Mouse (Mus musculus): Measurements from ENCODE around the gene Prss56. TPM values are rescaled to one million over a fixed set of nuclear protein-coding genes. Genes with fewer than 3 reads are reported as not detected.
A peak's percentile ranks its signal among the peaks of the same experiment; 100 is the strongest.

The Prss56 gene
- not detected in 2 replicates for polyA plus RNA-seq (2015; fragmentation: Nextera tagmentation; extraction: Ambion mirVana)

DNA sequence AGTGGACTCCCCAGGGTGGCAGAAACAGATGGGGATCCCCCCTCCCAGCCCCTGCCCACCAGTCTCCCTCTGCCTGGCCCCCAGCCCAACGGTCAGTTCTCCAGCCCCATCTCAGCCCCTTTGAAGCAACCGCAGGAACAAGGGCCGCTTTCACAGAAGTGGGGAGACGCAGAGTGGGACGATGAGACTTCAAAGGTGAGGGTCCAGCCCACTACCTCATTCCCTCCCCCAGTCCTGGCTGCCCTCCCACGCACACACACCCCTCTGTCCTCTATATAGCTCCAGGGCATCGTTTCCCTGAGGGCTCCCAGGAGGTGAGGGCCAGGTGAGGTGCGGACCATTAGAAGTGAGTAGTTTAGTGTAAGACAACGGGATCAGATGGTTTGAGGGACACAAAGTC is at the start of gene Prss56:
TSS of gene Prss56 (plus strand) at position 301 of the 400 bp plus-strand sequence.
- WGBS, result 49% methylated on average over 9 of the region's 9 CpGs
- Histone ChIP-seq H3K4me2 (replicated peaks) (no peak within 1 kb of the TSS), H3K4me3 (replicated peaks) (no peak within 1 kb of the TSS), H3K9me3 (no peaks in the 10 kb centered on the region), H3K27me3 (replicated peaks) (peaks cover 58% of the 10 kb centered on the region), H3K27ac (no peak within 1 kb of the TSS), H3K9ac (no peak within 1 kb of the TSS), H3K36me3 (no peaks in the 10 kb centered on the region), H3K4me1 (replicated peaks) (peaks cover 12% of the 10 kb centered on the region)
- ATAC-seq, result no peak

DNA sequence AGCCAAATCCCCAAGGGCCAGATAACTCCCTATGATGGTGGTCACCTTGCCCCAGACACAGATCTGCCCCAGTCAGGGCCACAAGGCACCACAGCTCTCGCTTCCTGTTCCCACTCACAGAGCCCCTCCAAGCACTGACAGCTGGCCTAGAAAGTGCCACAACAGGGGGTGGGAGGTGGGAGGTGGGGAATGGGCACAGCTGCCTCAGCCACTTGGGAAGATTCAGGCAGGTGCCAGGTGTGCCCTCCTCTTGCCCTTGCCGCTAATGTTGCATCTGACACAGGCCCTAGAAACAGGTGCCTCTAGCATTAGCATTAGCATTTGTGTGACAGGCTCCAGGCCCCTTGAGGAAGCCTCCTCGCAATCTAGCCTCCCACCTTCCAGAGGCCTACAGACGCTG is 41.6 kb upstream of the Prss56 start:
- H3K9me3 ChIP-seq, result no peaks in the 10 kb centered on the region
- H3K27me3 ChIP-seq (replicated peaks), result no peaks in the 10 kb centered on the region
- no peaks in the 10 kb centered on the region for H3K36me3 ChIP-seq
- no peak overlapping the region for H3K27ac ChIP-seq
- H3K4me3 ChIP-seq (replicated peaks), result no peak overlapping the region
- ATAC-seq, result no peak
- H3K9ac ChIP-seq, result no peak overlapping the region
- WGBS, result 72% methylated on average over 4 of the region's 4 CpGs
- 0 out of 2 replicates have a peak, but pooled peaks cover 5% of the 10 kb centered on the region for H3K4me1 ChIP-seq (replicated peaks)
- H3K4me2 ChIP-seq (replicated peaks), result no peak overlapping the region

DNA sequence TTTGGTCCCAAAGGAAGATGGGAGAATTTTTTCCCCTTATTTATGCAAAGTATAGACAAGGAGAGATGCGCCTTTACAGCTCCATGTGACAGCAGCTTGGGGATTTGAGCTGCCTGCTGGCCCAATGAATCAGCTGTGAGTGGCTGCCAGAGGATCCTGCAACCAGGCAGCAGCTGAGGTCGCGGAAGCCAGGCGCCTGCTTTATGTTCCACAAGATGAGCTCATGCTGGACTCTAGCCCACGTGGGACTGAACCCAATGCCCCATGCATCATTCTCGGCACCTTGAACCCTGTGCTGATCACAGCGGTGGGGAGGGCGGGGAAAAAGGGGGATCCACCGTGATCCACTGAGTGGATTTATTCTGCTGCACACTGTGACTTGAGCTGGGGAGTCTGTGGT is 40.7 kb upstream of the Prss56 start:
- Histone ChIP-seq H3K9me3 (no peaks in the 10 kb centered on the region), H3K4me3 (replicated peaks) (no peak overlapping the region), H3K27ac (no peak overlapping the region), H3K4me1 (replicated peaks) (0 out of 2 replicates have a peak, but pooled peaks cover 5% of the 10 kb centered on the region), H3K9ac (no peak overlapping the region), H3K27me3 (replicated peaks) (no peaks in the 10 kb centered on the region), H3K36me3 (no peaks in the 10 kb centered on the region), H3K4me2 (replicated peaks) (no peak overlapping the region)
- 35% methylated on average over 9 of the region's 9 CpGs for WGBS
- ATAC-seq, result 0 out of 2 replicates have a peak, but pooled peaks have one; percentile 41

DNA sequence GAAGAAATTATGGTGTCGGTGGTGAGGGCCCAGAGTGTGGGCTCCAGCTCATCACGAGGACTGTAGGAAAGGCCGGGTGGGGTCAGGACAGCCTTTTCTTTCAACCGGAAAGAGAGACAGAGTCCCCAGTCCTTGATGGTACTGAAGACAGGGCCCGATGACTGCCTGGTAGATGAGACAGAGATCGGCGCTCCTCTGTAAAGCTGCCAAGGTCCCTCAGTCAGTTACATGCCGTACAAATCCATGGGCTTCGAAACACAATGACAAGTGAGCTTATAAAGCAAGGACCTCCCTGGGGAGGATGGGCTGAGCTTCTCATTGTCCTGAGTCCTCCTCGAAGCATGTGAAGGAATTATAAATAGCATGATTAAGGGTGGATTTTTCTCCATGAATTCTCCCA is 40.0 kb upstream of the Prss56 start:
- Histone ChIP-seq H3K9ac (no peak overlapping the region), H3K4me3 (replicated peaks) (no peak overlapping the region), H3K4me2 (replicated peaks) (no peak overlapping the region), H3K4me1 (replicated peaks) (0 out of 2 replicates have a peak, but pooled peaks cover 5% of the 10 kb centered on the region), H3K36me3 (no peaks in the 10 kb centered on the region), H3K27me3 (replicated peaks) (peaks cover 2% of the 10 kb centered on the region; the same call in 1 of the 2 replicates), H3K9me3 (no peaks in the 10 kb centered on the region), H3K27ac (no peak overlapping the region)
- ATAC-seq, result no peak
- WGBS, result 68% methylated on average over 10 of the region's 10 CpGs

- Histone ChIP-seq H3K4me1 (replicated peaks) (peaks cover 9% of the 10 kb centered on the region), H3K36me3 (no peaks in the 10 kb centered on the region), H3K4me2 (replicated peaks) (no peak overlapping the region; the same call in 1 of the 2 replicates), H3K27me3 (replicated peaks) (peaks cover 57% of the 10 kb centered on the region), H3K9me3 (no peaks in the 10 kb centered on the region), H3K27ac (no peak overlapping the region), H3K4me3 (replicated peaks) (no peak overlapping the region), H3K9ac (no peak overlapping the region)
- no peak for ATAC-seq
- 30% methylated on average over 13 of the region's 13 CpGs for WGBS
Measured at GRCm38 (mm10) chr1:87149422-87149821, 33.7 kb upstream of the Prss56 start.

DNA sequence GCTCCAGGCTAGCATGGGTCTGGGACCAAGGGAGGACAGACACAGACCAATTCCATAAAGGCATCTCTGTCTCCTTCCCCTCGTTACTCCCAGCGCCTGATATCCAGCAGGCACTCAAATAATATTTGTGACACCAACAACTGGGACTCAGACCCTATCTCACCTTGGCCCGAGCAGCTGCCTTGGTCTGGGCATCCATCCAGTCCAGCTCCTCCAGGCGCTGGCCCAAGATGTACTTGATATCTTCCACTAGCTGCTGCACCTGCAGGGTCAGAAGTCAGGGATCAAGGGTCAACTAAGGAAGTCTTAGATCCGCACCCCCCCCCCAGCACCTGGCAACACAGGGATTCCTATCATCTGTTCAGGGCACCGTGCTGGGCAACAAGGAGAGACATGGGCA is 31.8 kb upstream of the Prss56 start:
- Histone ChIP-seq H3K4me3 (replicated peaks) (no peak overlapping the region), H3K36me3 (no peaks in the 10 kb centered on the region), H3K9ac (no peak overlapping the region), H3K27me3 (replicated peaks) (peaks cover 75% of the 10 kb centered on the region), H3K4me2 (replicated peaks) (no peak overlapping the region), H3K4me1 (replicated peaks) (peaks cover 24% of the 10 kb centered on the region), H3K9me3 (no peaks in the 10 kb centered on the region), H3K27ac (no peak overlapping the region)
- 77% methylated on average over 6 of the region's 6 CpGs for WGBS
- no peak for ATAC-seq

- ATAC-seq, result no peak; the same call in 1 of the 2 replicates
Measured at GRCm38 (mm10) chr1:87153776-87154500, 29.2 kb upstream of the Prss56 start.

DNA sequence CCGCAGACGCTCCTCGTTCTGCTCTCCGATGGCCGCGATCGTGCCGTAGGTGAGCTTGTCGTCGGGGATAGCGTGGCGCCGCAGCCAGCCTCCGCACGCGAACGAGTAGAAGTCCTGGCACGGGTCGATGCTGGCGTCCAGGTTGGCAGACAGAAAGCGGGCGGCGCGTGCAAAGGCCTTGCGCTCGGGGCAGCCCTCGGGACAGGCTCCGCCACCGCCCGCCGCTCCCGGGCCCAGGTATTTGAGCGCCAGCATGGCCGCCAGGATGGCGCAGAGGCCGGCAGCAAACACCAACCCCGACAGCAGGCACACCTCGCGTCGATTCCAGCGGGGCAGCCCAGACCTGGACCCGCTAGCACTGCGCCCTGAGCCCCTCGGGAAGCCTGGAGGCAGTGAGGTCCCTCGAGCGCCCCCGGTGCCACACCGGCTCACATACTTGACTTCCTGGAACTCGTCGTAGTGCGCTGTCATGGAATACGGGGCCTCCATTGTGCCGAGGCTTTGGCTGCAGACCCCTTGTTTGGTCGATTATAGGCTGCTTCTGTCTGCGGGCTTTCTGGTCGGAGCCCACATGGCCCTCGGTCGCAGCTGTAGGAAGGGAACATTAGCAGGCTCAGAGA is 28.5 kb upstream of the Prss56 start:
- no peaks in the 10 kb centered on the region for H3K9me3 ChIP-seq
- H3K4me1 ChIP-seq (replicated peaks), result peaks cover 25% of the 10 kb centered on the region
- no peak overlapping the region for H3K9ac ChIP-seq
- H3K4me3 ChIP-seq (replicated peaks), result peak overlapping the region; percentile 39
- no peak overlapping the region for H3K27ac ChIP-seq
- WGBS, result 1% methylated on average over 58 of the region's 58 CpGs
- H3K27me3 ChIP-seq (replicated peaks), result peaks cover 90% of the 10 kb centered on the region
- H3K36me3 ChIP-seq, result no peaks in the 10 kb centered on the region
- no peak for ATAC-seq
- H3K4me2 ChIP-seq (replicated peaks), result peak overlapping the region; percentile 67

More at GRCm38 (mm10) chr1:87153776-87154500, 29.2 kb upstream of the Prss56 start:
- H3K4me2 ChIP-seq (replicated peaks), result peak overlapping the region; percentile 67
- peaks cover 93% of the 10 kb centered on the region for H3K27me3 ChIP-seq (replicated peaks)
- WGBS, result under 1% methylated on average over 72 of the region's 72 CpGs
- H3K4me3 ChIP-seq (replicated peaks), result peak overlapping the region; percentile 39
- no peaks in the 10 kb centered on the region for H3K9me3 ChIP-seq
- no peak overlapping the region for H3K27ac ChIP-seq
- H3K36me3 ChIP-seq, result no peaks in the 10 kb centered on the region
- peaks cover 25% of the 10 kb centered on the region for H3K4me1 ChIP-seq (replicated peaks)
- no peak overlapping the region for H3K9ac ChIP-seq

- Histone ChIP-seq H3K9ac (no peak overlapping the region), H3K4me1 (replicated peaks) (peaks cover 25% of the 10 kb centered on the region), H3K27me3 (replicated peaks) (peaks cover 90% of the 10 kb centered on the region), H3K36me3 (no peaks in the 10 kb centered on the region), H3K4me3 (replicated peaks) (peak overlapping the region; percentile 30), H3K4me2 (replicated peaks) (peak overlapping the region; percentile 69), H3K9me3 (no peaks in the 10 kb centered on the region), H3K27ac (no peak overlapping the region)
- under 1% methylated on average over 49 of the region's 56 CpGs for WGBS
- ATAC-seq, result 0 out of 2 replicates have a peak, but pooled peaks have one; percentile 13
Measured at GRCm38 (mm10) chr1:87155531-87156198, 27.4 kb upstream of the Prss56 start.

DNA sequence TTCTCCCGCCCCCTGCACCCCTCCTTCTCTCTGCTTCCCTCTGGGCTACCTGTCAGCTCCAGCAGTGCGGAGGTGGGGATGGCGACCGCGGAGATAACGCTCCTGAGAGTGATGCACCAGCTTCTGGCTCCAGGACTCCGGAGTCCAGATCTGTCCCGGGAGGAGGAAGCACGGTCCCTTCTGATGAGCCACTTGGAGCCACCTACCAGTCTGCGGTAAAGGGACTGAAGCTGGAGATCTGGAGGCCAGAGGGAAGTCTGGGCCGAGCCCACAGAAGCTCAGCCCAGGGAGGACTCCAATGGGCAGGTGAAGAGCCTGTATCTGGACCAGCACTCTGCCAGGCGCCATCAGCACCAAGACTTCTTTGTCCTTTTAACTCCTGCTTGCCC is 26.9 kb upstream of the Prss56 start, which contains the start of gene Ecel1:
TSS of gene Ecel1 (minus strand) at position 323 of the 389 bp plus-strand sequence.
- Histone ChIP-seq H3K36me3 (no peaks in the 10 kb centered on the region), H3K9me3 (no peaks in the 10 kb centered on the region), H3K4me1 (replicated peaks) (peaks cover 25% of the 10 kb centered on the region), H3K27me3 (replicated peaks) (peaks cover 84% of the 10 kb centered on the region), H3K9ac (no peak within 1 kb of the TSS), H3K4me2 (replicated peaks) (peak within 1 kb of the TSS; percentile 69), H3K27ac (no peak within 1 kb of the TSS), H3K4me3 (replicated peaks) (peak within 1 kb of the TSS; percentile 30)
- WGBS, result 4% methylated on average over 12 of the region's 12 CpGs
- ATAC-seq, result no peak

- 74% methylated on average over 3 of the region's 3 CpGs for WGBS
Measured at GRCm38 (mm10) chr1:87159396-87159795, 23.7 kb upstream of the Prss56 start.

GRCm38 (mm10) chr1:87164164-87164795 is 18.8 kb upstream of the Prss56 start:
- WGBS, result 21% methylated on average over 11 of the region's 11 CpGs
- Histone ChIP-seq H3K36me3 (no peaks in the 10 kb centered on the region), H3K9ac (no peak overlapping the region), H3K9me3 (no peaks in the 10 kb centered on the region), H3K27me3 (replicated peaks) (peaks cover 25% of the 10 kb centered on the region), H3K4me1 (replicated peaks) (no peaks in the 10 kb centered on the region), H3K27ac (no peak overlapping the region), H3K4me3 (replicated peaks) (no peak overlapping the region), H3K4me2 (replicated peaks) (no peak overlapping the region)
- ATAC-seq, result no peak

More at GRCm38 (mm10) chr1:87159396-87159795, 23.7 kb upstream of the Prss56 start:
- no peak for ATAC-seq
- H3K4me1 ChIP-seq (replicated peaks), result peaks cover 16% of the 10 kb centered on the region
- no peaks in the 10 kb centered on the region for H3K9me3 ChIP-seq
- H3K9ac ChIP-seq, result no peak overlapping the region
- no peaks in the 10 kb centered on the region for H3K36me3 ChIP-seq
- H3K4me3 ChIP-seq (replicated peaks), result no peak overlapping the region
- H3K4me2 ChIP-seq (replicated peaks), result no peak overlapping the region
- H3K27ac ChIP-seq, result no peak overlapping the region
- H3K27me3 ChIP-seq (replicated peaks), result peaks cover 52% of the 10 kb centered on the region
